Mouse (Mus musculus) megakaryocyte, adult 5-6 weeks (primary cell): ENCODE measurements at regions not wholly inside any gene's neighbourhood (a gene's known extent, or its start where the extent isn't known, plus 50 kb on each side); places are given as distances from the start of the nearest gene placed in this dataset.

Experiments
- ATAC-seq: 2 replicates; pipeline ENCODE4 v1.8.0; 2016; ENCODE audit warnings: mild to moderate bottlenecking, inconsistent platforms; ENCODE audit not compliant: poor library complexity, severe bottlenecking

DNA sequence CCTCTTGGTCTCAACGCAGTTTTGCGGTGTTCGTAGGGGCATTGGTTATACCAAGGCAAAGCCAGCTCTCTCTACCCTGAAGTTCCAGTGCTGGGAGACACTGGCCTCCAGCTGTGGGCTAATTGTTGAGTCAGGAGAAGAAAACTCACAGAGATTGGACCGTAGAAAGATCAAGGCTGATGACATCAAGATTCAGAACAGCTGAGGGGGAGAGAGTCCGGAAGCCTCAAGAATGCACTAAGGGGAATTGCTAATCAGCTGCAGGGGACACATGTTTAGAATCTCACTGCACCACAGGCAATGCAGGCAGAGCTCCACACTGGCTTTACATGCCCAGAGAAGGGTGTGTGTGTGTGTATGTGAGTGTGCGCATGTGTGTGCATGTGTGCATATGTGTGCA, 59.6 kb upstream of the Prickle1 start:
- no peak for ATAC-seq

DNA sequence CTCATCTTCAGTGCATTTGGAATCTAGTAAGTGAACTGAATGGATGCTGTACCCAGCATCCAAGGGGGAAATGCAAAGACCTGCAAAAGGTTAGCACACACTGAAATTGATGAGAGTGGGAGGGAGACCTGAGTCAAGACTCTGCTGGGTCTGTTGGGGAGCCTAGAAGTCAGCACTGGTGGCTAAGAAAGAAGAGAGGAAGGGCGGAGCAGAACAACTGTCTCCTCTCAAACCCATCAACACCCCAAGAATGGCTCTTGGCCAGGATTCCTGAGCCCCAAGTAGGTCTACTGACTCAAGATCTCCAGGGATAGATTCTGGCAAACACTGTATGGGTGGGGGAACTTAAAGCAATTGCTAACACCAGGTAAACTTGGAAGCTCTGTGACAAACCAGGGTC, 57.7 kb upstream of the Prickle1 start:
- ATAC-seq = no peak

- ATAC-seq = no peak
Measured at GRCm38 (mm10) chr15:93650981-93651757, 55.5 kb upstream of the Prickle1 start.

GRCm38 (mm10) chr15:93650009-93650522, 54.4 kb upstream of the Prickle1 start:
- ATAC-seq = no peak

DNA sequence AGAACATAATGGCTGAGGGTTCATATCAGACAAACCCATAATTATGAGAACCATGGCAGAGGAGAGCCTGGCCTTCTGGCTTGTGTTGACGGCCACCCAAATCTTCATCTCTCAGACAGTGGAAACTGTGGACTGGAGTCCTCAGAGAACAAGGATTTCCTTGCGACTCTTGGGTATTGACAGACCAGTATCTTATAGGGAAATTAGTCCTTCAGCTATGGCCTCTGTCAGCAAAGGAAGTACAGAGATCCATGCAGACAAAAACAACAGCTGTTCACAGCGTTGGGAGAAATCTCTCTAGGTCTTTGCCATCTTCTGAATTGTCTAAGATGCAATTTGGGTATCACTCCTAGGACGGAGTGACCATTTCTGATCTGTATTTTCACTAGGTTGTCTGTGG, 53.0 kb upstream of the Prickle1 start:
- no peak for ATAC-seq

- no peak for ATAC-seq
Measured at GRCm38 (mm10) chr15:93646820-93647219, 51.1 kb upstream of the Prickle1 start.

GRCm38 (mm10) chr15:93645950-93646349, 50.3 kb upstream of the Prickle1 start:
- ATAC-seq = no peak
